Mouse (Mus musculus) fat pad, adult 2 months (tissue): Measurements from ENCODE around the gene Gpr162.

Experiments used
- DNase-seq: peaks from one replicate; pipeline ENCODE4 v3.0.0-alpha.2; 2011; ENCODE audit warnings: low read depth, low spot score; ENCODE audit errors: extremely low read depth

The Gpr162 gene

GRCm38 (mm10) chr6:124883351-124883750 lies 19.6 kb upstream of the Gpr162 start:
- DNase-seq = no peak

GRCm38 (mm10) chr6:124881821-124882220 lies 18.0 kb upstream of the Gpr162 start:
- DNase-seq = no peak

- DNase-seq = no peak
Measured at GRCm38 (mm10) chr6:124879390-124879789, 15.6 kb upstream of the Gpr162 start.

GRCm38 (mm10) chr6:124874348-124874747 lies 10.6 kb upstream of the Gpr162 start:
- DNase-seq = no peak

- no peak for DNase-seq
Measured at GRCm38 (mm10) chr6:124866560-124866959, 2.8 kb upstream of the Gpr162 start.

GRCm38 (mm10) chr6:124865766-124866362 lies 2.1 kb upstream of the Gpr162 start:
- no peak for DNase-seq

GRCm38 (mm10) chr6:124863125-124863657 lies 592 bp downstream of the Gpr162 start:
- no peak for DNase-seq

- DNase-seq = no peak
Measured at GRCm38 (mm10) chr6:124862406-124863124, 1.2 kb downstream of the Gpr162 start.

- no peak for DNase-seq
Measured at GRCm38 (mm10) chr6:124861802-124862201, 2.0 kb downstream of the Gpr162 start.

- DNase-seq = no peak
Measured at GRCm38 (mm10) chr6:124861266-124861665, 2.5 kb downstream of the Gpr162 start.

- DNase-seq = no peak
Measured at GRCm38 (mm10) chr6:124860511-124860910, 3.3 kb downstream of the Gpr162 start.

GRCm38 (mm10) chr6:124859725-124860124 lies 4.1 kb downstream of the Gpr162 start:
- DNase-seq = no peak

- DNase-seq = no peak
Measured at GRCm38 (mm10) chr6:124858561-124859318, 5.0 kb downstream of the Gpr162 start.

GRCm38 (mm10) chr6:124857840-124858530 lies 5.8 kb downstream of the Gpr162 start:
- DNase-seq = no peak

- no peak for DNase-seq
Measured at GRCm38 (mm10) chr6:124856916-124857839, 6.6 kb downstream of the Gpr162 start, which contains the start of gene P3h3. P3h3 (minus strand) TSS chr6:124857752.

GRCm38 (mm10) chr6:124856321-124856720 lies 7.5 kb downstream of the Gpr162 start:
- no peak for DNase-seq

- DNase-seq = no peak
Measured at GRCm38 (mm10) chr6:124854647-124855046, 9.1 kb downstream of the Gpr162 start.

- no peak for DNase-seq
Measured at GRCm38 (mm10) chr6:124850535-124850934, 13.2 kb downstream of the Gpr162 start.

- no peak for DNase-seq
Measured at GRCm38 (mm10) chr6:124847305-124847704, 16.5 kb downstream of the Gpr162 start.
